Mouse (Mus musculus) myocyte (in vitro differentiated cells): ENCODE measurements around the gene Dysf.

ENCODE experiments used
- CEBPB ChIP-seq: IDR thresholded peaks from 2 replicates; pipeline ENCODE4 v1.6.1; 2011; ENCODE audit warnings: mild to moderate bottlenecking, moderate library complexity; ENCODE audit not compliant: poor library complexity, insufficient read depth, severe bottlenecking
- E2F4 ChIP-seq: IDR thresholded peaks from one replicate; pipeline ENCODE4 v1.6.1; 2011; ENCODE audit warnings: mild to moderate bottlenecking, control low read depth, moderate library complexity; ENCODE audit not compliant: insufficient read depth
- MAX ChIP-seq: IDR thresholded peaks from one replicate; pipeline ENCODE4 v1.6.1; 2011; ENCODE audit warnings: low read depth, mild to moderate bottlenecking, control low read depth
- MYOD1 ChIP-seq, 3 experiments: IDR thresholded peaks; one replicate each; pipeline ENCODE4 v1.6.1; 2011; ENCODE audit warnings: control low read depth in 2 of 3, low read depth in 2 of 3, mild to moderate bottlenecking in 2 of 3, moderate library complexity in 1 of 3; ENCODE audit not compliant: insufficient read length in 2 of 3, control insufficient read depth in 1 of 3
- MYOG ChIP-seq, 3 experiments: IDR thresholded peaks; one replicate each; pipeline ENCODE4 v1.6.1; 2011; ENCODE audit warnings: control low read depth in 2 of 3, low read depth in 2 of 3, mild to moderate bottlenecking in 2 of 3; ENCODE audit not compliant: insufficient read length in 2 of 3, control insufficient read depth in 1 of 3, insufficient read depth in 1 of 3
- POLR2A ChIP-seq: IDR thresholded peaks from one replicate; pipeline ENCODE4 v1.6.1; 2011; ENCODE audit warnings: low read depth, mild to moderate bottlenecking, control low read depth, moderate library complexity; ENCODE audit not compliant: insufficient read length
- POLR2AphosphoS2 ChIP-seq: IDR thresholded peaks from one replicate; pipeline ENCODE4 v1.6.1; 2011; ENCODE audit warnings: low read depth, control low read depth; ENCODE audit not compliant: insufficient read length
- REST ChIP-seq: IDR thresholded peaks from one replicate; pipeline ENCODE4 v1.6.1; 2011; ENCODE audit warnings: mild to moderate bottlenecking, control low read depth, moderate library complexity; ENCODE audit not compliant: insufficient read depth, insufficient read length
- SRF ChIP-seq: IDR thresholded peaks from one replicate; pipeline ENCODE4 v1.6.1; 2011; ENCODE audit warnings: low read depth; ENCODE audit not compliant: control insufficient read depth, insufficient read length
- TCF12 ChIP-seq: IDR thresholded peaks from one replicate; pipeline ENCODE4 v1.6.1; 2011; ENCODE audit warnings: mild to moderate bottlenecking, control low read depth; ENCODE audit not compliant: poor library complexity, insufficient read depth, severe bottlenecking
- TCF3 ChIP-seq: IDR thresholded peaks from one replicate; pipeline ENCODE4 v1.6.1; 2011; ENCODE audit warnings: low read depth, control low read depth; ENCODE audit not compliant: insufficient read length
- USF1 ChIP-seq: IDR thresholded peaks from one replicate; pipeline ENCODE4 v1.6.1; 2011; ENCODE audit warnings: low read depth, mild to moderate bottlenecking, control low read depth, moderate library complexity

DNA sequence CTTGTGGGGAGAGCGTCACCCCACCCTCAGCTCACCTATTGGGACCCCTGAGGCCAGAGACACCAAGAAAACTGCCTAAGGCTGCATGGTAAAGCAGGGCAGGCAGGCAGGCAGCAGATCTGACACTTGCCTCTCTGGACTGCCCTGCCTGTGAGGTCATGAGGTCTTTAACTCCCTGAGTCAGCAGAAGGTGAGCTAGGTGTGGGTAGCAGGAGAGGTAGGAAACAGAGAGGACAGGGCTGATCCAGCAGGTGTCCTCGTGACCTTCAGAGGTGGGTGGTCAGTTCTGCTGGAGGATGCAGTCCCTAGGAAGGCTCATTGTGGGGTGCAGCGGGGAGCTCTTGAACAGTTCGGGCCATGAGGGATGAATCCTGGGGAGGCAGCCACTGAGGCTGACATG lies 219.8 kb downstream of the Dysf start:
- no peak for TF ChIP-seq E2F4
- no peak for TF ChIP-seq POLR2A
- no peak for TF ChIP-seq MAX
- TF ChIP-seq TCF12 = no peak
- TF ChIP-seq CEBPB = no peak
- TF ChIP-seq POLR2AphosphoS2 = no peak
- TF ChIP-seq MYOD1 (IDR thresholded peaks at IDR 0.05; ENCODE audit: control insufficient read depth in 1 of 3, insufficient read length in 2 of 3, low read depth in 2 of 3) = no peak
- TF ChIP-seq USF1 = no peak
- TF ChIP-seq MYOG (IDR thresholded peaks at IDR 0.05; ENCODE audit: control insufficient read depth in 1 of 3, insufficient read depth in 1 of 3, insufficient read length in 2 of 3, low read depth in 2 of 3) = no peak
- no peak for TF ChIP-seq SRF
- TF ChIP-seq REST = no peak
- no peak for TF ChIP-seq TCF3
